Mouse (Mus musculus): ENCODE data around the gene Zbtb7b.

DNA sequence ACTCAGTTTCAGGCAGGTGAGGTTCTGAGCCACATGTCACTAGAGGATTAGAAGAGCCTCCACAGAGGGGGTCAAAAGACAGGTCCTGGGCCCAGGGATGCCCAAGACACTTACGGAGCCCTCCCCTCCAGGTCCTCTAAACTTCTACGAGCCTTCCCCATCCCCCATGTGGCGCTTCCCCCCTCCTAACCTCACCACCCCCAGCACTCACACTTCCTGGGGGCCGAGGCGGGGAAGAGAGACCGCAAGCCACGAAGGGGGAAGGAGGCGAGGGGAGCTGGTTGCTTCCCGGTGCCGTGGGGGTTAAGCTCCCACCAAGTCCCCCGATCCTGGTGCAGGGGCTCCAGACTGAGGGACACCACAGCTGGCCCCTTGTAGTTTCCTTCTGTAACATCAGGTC lies 9.1 kb downstream of the Zbtb7b start:
- TF ChIP-seq POLR2A (IDR thresholded peaks at IDR 0.05; ENCODE audit: low read depth, low read length): no peak
- no peak for TF ChIP-seq CTCF (conservative IDR thresholded peaks at IDR 0.05; ENCODE audit: insufficient read depth, insufficient read length, low read depth, low read length)
